Mouse (Mus musculus) layer of hippocampus, postnatal 36 days (tissue): Measurements from ENCODE around the gene Mknk1. TPM values are rescaled to one million over a fixed set of nuclear protein-coding genes. Genes with fewer than 3 reads are reported as not detected.

Source experiments
- DNase-seq, 2 experiments: peaks; one replicate each; pipeline ENCODE4 v3.0.0; 2022
- total RNA-seq, 2 experiments: library from RNA; stranded (reverse); gene quantifications; 2 replicates each; pipeline ENCODE4 v1.2.3; 2021

Gene Mknk1
- total RNA-seq, 2 experiments from 2014 or later, result 43.0 to 45.1 TPM

DNA sequence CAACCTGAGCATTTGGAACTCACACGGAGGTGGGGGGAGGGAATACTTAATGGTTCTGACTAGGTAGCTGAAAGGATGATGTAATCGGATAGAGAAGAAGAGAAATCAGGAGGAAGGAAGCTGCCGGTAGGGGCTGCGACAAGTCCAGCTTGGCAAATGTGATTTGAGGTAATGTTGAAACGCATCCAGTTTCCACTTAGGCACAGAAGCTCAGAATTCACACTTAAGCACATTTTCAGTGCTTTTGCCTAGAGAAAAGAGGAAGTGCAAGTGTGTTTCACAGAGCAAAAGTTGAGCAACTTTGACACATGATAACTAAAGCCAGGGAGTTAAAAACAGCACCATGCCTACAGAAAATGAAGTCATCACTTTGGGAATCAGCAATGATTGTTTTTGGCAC, 8.4 kb downstream of the Mknk1 start:
- DNase-seq, result no peak

GRCm38 (mm10) chr4:115848083-115848482, 9.1 kb downstream of the Mknk1 start:
- no peak for DNase-seq

- no peak for DNase-seq
Observed at GRCm38 (mm10) chr4:115848990-115849677, 10.1 kb downstream of the Mknk1 start.

DNA sequence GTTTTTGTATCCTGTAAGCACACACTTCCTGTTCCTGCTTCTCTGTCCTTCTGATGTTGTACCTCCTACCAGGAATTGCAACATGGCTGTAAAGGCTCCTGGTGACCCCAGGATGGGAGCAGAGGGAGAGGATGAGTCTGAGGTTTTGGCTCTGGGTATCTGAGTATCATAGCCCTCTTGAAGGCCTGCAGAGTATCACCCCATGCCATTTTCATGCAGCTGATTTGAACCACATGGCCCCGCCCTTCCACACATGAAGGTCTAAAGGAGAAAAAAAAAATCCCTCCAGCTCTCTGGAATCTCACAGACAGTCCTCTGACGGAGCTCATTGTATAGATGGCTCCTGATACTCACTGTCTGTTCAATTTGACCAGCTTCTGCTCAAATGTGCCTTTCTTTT, 11.1 kb downstream of the Mknk1 start:
- no peak for DNase-seq

- DNase-seq, result no peak
Observed at GRCm38 (mm10) chr4:115850631-115851030, 11.6 kb downstream of the Mknk1 start.

GRCm38 (mm10) chr4:115851569-115851968, 12.6 kb downstream of the Mknk1 start:
- no peak for DNase-seq

- no peak for DNase-seq
Observed at GRCm38 (mm10) chr4:115855100-115855499, 16.1 kb downstream of the Mknk1 start.

- no peak for DNase-seq
Observed at GRCm38 (mm10) chr4:115855609-115856008, 16.6 kb downstream of the Mknk1 start.

DNA sequence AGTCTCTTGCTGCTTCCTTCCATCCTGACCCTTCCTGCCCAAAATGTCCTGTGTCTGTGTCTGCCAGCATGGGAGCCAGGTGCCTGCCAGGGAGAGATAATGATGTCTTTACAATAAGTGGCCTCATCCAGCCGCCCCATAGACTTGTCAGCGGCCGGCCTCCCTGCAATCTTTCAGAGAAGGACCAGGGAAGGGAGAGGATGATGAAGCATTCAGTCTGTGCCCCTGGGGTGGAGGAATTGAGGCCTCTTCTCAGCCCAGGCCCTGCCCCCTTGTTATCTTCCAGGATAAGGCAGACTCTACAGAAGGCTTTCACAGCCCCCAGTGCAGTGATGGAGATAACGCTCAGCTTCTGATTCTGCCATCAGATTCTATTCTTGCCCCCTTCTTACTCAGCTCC, 17.3 kb downstream of the Mknk1 start:
- no peak for DNase-seq

DNA sequence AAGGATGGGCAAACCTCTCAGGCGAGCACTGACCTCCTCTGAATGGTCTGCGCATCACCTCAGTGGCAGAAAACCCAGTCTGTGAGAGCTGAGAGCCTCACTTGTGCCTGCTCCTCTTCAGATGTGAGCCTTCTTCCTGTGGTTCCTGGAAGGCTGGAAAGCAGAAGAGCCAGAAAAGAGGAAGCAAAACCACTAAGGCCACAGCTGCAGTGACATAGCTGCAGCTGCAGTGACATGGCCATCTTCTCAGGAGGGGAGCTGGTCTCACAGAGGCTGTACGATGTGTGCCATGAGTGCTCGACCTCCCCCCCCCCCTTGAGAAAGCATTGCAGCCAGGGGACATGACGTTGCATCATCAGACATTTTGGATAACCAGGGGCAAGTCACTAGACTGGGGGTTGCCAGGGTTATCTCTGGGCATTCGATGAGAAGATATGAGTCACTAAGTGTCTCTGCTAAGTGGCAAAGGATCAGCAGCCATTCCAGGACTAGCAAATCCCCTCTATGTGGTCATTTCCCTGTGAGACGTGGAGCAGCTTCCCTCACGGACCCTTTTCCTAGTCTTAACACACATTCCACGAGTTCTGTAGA, 18.4 kb downstream of the Mknk1 start:
- DNase-seq, result no peak

DNA sequence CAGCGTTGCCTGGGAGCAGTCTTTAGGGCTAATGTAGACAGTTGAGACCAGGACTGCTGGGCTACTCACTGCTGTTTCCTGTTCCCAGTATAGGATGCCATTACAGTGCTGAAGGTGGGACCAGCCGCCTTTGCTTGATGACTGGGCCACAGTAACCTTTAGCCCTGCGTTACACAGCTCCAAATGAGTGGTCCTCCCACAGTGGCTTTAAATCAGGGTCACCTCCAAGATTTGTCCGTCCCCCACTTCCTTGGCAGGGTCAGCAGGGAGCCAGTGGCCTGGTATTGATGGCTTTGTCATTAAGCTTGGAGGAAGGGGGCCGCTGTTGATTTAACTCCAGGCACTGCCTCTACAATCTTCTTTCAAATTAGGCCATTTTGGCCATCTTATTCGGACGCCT, 24.4 kb downstream of the Mknk1 start:
- no peak for DNase-seq

GRCm38 (mm10) chr4:115863880-115864279, 24.9 kb downstream of the Mknk1 start:
- no peak for DNase-seq

DNA sequence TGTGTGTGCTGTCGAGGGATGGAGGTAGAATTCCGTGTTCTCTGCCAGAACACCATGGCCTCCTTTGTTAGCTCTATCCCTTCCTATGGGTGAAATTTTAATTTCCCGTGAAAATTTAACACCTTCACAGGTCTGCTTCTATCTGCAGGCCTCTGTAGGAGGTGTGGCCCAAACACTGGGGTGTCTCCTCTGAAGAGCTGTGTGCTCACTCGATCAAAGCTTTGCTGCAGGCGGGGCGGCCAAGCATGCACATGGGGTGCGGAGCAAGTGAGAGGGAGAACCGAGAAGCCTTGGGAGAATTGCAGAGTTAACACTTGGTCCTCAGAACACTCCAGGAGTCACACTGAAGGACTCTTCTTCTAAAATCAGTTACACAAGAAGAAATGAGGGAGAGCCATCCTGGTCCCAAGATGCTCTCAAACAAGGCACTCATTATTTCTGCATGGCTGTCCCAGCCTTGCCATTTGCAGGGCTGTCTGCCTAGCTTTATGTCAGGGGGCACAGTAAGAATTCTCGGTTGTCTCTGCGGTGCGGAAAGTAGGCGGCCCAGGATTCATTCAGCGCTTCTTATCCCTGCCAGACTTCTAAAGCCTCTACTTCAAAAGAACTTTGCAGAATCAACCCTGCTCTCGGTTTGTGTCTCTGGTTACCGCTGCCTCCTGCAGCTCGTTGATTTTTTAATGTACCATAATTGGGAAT, 30.7 kb downstream of the Mknk1 start:
- no peak for DNase-seq

- no peak for DNase-seq
Observed at GRCm38 (mm10) chr4:115873231-115873630, 34.2 kb downstream of the Mknk1 start.

GRCm38 (mm10) chr4:115878216-115878678, 39.2 kb downstream of the Mknk1 start:
- DNase-seq, result no peak

DNA sequence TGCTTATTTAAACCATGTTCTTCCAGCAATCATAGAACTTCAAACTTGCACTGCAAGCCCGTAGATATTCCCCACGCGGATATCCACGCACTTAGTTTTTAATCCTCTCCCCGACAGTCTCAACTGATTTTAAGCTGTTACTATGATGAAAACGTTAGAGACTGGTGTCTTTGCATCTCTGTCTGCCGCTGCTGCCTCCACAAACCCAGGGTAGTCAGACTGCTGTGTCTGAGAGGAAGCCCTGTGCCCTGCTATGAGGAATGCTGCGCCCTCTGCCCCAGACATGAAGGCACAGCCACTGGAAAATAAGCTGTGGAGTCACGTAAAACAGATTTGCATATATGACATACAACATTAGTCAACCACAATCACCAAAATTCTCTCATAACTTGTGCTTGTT, 39.8 kb downstream of the Mknk1 start:
- no peak for DNase-seq

GRCm38 (mm10) chr4:115881183-115881582, 42.2 kb downstream of the Mknk1 start:
- peak in 1 of 2 experiments; percentile 17 for DNase-seq

- no peak for DNase-seq
Observed at GRCm38 (mm10) chr4:115882195-115882594, 43.2 kb downstream of the Mknk1 start.

- no peak for DNase-seq
Observed at GRCm38 (mm10) chr4:115884022-115884421, 45.0 kb downstream of the Mknk1 start, which contains the start of gene Kncn. Kncn (plus strand) TSS chr4:115884400.

- DNase-seq, result no peak
Observed at GRCm38 (mm10) chr4:115885846-115886245, 46.8 kb downstream of the Mknk1 start.

DNA sequence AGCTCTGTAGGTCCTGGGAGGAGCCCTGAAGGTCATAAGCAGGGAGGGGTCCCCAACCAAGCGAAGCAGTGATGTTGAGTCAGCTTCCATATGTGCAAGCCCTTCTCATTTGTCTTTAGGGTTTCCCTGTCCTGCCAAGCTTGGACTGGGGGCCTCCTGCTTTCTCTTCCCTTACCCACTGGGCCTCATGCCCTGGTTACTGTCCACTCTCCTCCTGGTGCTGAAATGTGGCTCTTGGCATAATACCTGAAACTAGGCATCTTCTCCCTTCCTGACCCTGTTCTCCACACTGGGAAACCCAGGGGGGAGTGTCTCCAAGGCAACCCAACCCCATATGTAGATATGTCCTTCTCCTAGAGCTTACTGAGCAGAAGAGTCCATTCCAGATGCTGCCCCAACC, 47.9 kb downstream of the Mknk1 start:
- no peak for DNase-seq

GRCm38 (mm10) chr4:115890066-115890465, 51.1 kb downstream of the Mknk1 start:
- DNase-seq, result no peak

DNA sequence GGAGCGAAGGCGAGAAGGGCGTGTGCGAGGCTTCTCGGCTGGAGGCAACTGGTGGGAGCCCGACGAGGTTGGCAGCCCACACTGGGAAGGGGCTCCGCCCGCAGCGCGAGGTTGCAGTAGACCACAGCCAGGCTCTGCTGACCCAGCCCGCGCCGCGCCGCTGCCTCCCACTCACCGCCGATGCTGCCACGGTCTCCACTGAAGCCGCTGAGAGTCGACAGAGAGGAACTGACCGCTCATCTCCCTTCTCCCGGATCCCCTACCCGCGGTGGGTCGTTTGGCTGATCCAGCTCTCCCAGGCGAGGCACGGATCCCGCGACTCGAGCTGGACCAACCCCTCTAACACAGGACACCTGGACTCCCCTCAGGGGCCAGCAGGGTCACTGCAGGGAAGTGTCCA, 51.6 kb downstream of the Mknk1 start, which contains the start of gene 6430628N08Rik:
Gene 6430628N08Rik, plus strand, starts transcription at position 113 of the 400 bp plus-strand sequence.
- no peak for DNase-seq

- no peak for DNase-seq
Observed at GRCm38 (mm10) chr4:115894281-115894680, 55.3 kb downstream of the Mknk1 start.
